Mouse (Mus musculus): ENCODE results near the gene Tmem175.
A peak's percentile ranks its signal among the peaks of the same experiment; 100 is the strongest.

Tmem175 gene

DNA sequence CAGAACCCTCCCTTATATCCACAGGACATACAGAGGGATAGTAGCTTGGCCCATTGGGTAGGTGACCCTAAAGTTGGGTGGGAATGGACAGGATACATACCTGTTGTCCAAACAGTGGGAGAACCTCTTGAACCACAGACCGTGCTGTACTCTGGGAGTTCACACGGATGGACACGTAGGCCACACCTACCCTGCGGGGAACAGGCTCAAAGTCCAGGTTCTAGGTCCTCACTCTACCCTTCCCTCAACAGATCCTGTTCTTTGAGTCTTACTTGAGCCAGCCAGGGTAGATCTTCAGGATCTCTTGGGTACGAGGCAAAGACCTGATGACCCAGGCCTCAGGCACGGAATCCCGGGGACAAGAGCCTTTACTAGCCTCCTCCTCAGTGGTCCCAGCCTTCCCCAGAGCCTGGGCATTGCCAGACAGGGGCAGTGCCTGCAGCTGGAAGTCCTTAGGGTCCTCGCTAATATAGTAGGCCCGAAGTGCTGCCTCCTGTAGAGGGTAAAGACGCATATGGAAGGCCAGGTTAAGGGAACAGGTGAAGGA lies 24.9 kb downstream of the Tmem175 start:
- DNase-seq: no peak

- DNase-seq: no peak
These were observed 25.8 kb downstream of the Tmem175 start for GRCm38 (mm10) chr5:108655381-108655780.

DNA sequence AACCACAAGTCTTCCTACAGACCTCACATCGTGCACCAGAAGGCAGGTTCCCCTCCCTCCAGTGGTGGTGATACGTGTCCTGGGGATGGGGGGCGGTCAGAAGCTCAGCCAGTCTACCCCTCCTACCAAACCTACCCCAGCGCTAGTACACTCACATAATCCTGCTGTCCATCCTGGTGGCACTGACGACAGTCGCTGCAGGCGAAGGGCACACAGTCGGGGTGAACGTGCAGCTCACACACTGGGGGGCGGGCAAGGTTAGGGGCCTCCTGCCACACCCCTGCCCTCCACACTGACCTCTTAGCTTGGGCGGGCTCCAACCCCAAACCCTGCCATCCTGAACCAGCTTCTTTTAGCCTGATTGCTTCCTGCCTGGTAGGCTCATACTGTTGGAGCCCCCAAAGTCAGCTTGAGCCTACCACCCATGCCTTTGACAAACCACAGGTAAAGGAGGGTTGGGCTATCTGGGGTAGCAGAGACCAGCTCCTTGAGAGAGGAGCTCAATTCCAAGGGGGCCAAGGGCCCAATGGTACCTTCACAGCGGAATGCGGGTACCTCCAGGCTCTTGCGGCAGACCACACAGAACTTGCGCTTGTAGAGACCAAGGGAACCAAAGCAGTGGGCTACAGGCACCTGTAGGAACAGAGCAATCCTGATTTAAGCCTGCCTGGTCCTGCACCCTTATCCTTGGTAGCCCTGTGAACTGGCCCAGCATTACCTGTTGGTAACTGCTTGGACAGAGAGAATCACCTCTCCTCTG lies 26.5 kb downstream of the Tmem175 start:
- DNase-seq: no peak

DNA sequence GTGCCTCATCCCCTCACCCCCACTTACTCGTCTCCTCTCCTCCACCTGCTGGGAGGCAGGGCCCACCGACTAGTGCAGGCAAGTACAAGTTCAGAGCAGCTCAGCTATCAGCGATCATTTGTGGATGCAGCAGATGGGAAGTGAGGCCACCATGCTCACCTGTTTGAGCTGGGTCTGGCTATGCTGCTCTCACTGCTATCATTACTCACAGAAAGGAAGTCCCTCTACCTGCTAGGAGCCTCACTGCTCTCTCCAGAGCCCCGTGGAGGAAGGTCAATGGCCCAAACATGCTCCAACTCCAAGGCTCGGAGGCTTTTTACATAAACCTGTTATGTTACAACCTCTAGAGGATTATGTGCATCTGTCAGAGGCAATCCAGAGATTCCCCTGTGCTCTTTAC lies 27.8 kb downstream of the Tmem175 start:
- no peak for DNase-seq

GRCm38 (mm10) chr5:108658611-108659010 lies 29.0 kb downstream of the Tmem175 start:
- no peak for DNase-seq

DNA sequence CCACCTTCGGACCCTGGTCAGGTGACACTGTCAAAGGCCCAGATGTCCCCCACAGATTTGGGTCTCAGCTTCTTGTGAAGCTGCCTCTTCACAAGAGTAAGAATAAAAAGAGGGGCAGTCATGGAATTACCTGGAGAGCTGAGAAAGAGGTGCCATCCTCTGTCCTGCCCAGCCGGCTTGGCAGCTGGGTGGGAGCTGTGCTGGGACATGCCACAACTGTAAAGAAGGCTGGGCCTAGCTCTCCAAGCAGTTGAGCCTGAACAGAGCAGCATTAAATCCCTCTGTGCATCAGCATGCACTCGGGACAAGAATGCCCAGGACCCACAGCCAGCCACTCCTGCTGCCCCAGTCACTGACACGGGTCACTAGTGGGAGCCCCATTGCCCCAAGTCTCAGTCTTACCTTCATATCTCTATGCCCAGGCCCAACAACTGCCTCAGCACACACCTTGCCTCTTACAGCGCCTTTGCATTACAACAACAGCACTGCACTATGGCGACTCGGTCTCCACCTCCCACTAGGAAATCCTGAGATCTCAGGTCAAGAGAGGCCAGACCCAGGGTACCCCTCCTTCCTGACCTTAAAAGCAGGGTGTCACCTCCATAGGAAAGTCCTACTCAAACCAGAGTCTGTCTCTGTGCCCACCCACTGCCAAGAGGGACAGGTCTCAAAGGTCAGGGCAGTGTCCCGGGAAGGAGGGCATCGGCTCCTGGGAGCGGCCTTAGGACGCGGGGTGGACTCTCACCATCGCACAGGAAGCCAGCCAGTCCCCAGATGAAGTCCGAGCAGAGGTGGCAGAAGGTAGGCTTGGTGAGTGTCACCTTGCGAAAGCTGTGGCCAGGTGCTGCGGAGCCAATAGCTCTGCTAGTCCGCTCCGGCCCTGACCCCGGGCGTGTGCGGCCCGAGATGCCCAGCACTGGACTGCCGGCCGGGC lies 30.4 kb downstream of the Tmem175 start, which contains the start of gene Idua:
Gene Idua, plus strand, starts transcription at position 634 of the 934 bp plus-strand sequence.
- no peak for DNase-seq

DNA sequence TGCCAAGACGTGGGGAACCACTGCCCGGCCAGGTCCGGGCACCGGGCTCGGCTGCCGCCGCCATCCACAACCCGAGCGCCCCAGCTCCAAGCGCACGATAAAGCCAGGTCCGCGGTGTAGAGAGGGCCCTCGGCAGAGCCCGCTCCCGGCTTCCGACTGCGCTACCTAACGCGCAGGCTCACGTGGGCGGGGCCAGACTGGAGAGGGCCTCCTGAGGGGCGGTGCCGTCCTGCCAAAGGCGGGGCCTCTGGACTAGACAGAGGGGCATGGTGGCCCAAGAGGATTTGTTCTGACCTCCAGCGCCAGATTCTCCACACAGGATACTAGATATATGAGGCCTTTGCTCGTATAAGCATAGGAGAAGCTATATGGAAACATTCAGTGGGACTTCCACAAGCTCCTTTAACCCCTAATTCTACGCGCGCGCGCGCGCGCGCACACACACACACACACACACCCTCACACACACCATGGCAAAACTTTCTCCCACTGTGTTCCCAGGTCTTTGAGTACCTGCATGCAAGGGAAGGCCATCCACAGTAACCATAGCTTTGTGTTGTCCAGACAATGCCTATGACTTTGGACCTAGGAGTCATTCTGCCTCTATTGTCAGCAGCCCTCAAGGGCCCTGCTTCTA lies 31.2 kb downstream of the Tmem175 start:
- DNase-seq: peak; percentile 94 to 97

GRCm38 (mm10) chr5:108662772-108663171 lies 33.2 kb downstream of the Tmem175 start:
- DNase-seq: no peak

DNA sequence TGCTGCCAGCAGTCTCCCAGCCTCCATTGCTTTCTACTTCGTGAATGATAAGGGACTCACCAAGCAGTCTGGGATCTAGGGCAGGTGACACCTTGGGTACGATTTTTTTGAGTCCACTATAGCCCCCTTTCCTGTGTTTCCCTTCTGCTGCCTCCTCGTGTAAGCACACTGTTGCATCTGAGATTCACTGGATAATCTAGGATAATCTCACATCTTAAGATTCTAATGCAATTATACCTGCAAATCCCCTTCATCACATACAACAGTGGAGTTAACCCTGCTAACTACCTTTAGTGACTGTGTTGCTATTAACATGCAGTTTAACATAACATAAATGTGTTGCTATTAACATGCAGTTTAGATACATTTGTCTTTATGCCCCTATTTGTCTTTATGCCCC lies 35.5 kb downstream of the Tmem175 start:
- DNase-seq: no peak

DNA sequence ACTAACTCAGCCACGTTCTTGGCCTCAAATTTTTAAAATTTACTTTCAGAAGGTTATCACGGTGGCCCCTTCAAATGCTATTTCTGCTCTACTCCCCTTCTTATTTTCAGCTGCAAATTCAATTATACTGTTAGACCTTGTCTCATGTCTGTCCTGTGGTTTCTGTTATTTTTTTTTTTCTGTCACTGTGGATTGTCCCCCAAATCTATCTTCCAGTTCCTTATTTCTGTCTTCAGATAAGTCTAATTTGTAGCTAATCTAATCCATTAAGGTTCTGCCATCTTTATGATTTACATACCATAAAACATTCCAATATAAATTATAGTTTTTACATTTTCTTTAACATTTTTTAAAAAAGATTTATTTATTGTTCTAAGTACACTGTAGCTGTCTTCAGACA lies 37.8 kb downstream of the Tmem175 start:
- DNase-seq: no peak

- DNase-seq: no peak
These were observed 38.9 kb downstream of the Tmem175 start for GRCm38 (mm10) chr5:108668387-108668932.

DNA sequence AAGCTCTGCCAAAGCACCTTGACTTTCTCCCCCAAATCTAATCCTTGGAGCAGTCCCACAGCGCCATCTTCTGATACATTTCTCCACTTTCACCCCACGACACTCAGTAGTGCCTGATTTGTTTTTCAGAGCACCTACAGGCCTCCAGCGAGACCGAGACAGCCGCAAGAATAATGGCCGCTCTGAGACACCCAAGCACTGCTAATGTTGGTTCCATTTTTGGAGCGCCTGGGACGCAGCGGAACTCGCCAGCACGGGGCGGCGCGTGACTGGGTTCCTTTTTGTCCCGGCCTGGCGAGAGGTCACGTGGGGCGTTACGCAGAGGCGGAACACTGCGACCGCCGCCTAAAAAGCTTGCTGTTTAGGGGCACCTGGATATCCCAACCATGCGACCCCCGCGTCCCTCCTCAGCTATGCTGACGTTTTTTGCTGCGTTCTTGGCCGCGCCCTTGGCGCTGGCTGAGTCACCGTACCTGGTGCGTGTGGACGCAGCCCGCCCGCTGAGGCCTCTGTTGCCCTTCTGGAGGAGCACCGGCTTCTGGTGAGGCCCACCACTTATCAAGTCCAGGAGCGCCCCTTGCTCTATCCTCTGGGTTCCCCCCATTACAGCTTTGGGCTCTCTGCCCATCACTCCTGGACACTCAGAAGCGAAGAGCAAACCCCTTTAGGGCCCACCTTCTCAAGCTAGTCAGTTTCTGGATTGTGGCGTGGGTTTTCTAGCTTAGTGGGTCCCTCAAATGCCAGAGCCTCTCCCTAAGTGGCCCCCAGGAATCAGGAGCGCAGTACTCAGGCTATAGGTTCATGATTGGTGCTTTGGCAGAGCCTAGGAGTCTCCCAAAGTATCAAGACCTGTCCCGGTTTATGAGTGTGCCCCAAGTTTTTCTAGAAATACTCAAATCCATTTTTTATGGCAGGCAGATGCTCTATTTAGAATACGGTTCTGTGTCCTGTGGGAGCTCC lies 39.7 kb downstream of the Tmem175 start, which contains the start of gene Dgkq:
Gene Dgkq, minus strand, starts transcription at position 696 of the 960 bp plus-strand sequence.
- DNase-seq: peak; percentile 87 to 90

DNA sequence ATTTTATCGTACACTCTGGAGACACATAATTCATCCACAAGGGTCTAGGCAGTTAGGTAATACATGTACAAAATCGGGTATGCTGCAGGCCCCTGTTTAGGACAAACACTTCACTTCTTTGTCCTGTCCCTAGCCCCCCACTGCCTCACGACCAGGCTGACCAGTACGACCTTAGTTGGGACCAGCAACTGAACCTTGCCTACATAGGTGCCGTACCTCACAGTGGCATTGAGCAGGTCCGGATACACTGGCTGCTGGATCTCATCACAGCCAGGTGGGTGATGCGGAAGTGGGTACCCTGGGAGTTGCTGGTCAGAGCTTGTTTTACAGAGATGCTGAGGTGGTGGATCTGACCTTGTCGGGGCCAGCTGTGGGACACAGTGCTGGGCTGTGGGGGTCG lies 40.4 kb downstream of the Tmem175 start:
- peak in 1 of 2 experiments; percentile 33 for DNase-seq

GRCm38 (mm10) chr5:108670785-108671184 lies 41.2 kb downstream of the Tmem175 start:
- peak; percentile 47 to 48 for DNase-seq

DNA sequence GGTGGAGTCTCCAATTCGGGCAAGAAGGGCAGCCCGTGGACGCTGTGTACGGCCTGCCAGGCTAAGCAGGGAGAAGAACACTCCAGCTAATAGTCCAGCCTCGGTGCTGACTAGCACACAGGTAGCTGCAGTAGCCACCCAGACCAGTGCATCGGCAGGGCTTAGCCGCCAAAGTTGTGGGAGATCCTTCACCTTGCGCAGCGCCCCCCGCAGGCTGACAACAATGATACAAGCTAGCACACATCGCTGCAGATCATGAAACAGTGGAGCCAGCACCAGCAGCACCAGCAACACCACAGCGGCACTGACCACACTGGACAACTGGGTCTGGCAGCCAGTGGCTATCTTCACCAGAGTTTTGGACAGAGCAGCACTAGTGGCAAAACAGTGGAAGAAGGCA lies 42.2 kb downstream of the Tmem175 start:
- no peak for DNase-seq

DNA sequence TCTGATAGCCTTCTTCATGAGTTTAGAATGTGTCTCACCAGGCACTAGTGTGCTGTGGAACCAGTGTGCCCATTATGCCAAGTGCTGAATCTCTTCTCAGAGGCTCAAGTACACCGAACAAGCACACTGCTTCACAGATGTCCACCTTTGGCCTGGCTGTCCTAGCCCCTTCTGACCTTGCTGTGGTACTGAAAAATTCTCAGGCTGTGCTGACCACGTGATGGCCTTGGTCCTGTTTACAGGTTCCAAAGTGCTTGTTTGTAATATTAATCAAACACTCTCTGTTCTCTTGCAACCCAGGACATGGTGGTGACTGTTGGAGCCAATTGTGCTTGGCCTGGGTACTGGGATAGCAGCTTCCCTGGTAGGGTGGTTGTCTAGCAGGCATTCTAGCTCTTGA lies 45.1 kb downstream of the Tmem175 start:
- DNase-seq: no peak

DNA sequence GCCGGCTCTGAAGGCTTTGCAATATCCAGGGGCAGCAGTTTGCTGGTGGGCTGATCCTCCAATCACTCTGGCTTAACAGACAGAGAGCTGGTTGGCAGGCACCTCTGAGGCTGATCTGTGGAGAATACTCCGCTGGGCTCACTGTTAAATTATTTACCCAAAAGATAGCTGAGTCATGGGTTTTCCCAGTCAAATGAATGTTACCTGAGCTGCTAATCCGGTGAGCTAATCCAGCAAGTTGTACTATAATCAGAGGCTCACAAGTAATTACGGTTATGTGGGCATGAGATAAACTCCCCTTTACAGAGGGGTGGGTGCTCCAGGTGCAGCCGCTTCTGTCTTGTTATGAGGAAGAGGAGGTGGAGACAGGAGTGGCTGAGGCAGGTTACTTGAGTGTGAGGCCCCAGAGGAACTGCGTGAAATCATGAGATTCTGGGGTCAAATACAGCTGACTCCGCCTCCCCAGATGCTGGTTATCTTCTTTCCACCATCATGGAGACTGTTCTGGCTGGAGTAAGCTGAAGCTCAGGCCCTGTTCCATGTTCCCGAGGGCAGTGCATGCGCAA lies 45.8 kb downstream of the Tmem175 start, which contains the start of gene Slc26a1:
Gene Slc26a1, minus strand, starts transcription at position 319 of the 566 bp plus-strand sequence.
- DNase-seq: no peak

GRCm38 (mm10) chr5:108676772-108677498 lies 47.4 kb downstream of the Tmem175 start:
- DNase-seq: no peak

DNA sequence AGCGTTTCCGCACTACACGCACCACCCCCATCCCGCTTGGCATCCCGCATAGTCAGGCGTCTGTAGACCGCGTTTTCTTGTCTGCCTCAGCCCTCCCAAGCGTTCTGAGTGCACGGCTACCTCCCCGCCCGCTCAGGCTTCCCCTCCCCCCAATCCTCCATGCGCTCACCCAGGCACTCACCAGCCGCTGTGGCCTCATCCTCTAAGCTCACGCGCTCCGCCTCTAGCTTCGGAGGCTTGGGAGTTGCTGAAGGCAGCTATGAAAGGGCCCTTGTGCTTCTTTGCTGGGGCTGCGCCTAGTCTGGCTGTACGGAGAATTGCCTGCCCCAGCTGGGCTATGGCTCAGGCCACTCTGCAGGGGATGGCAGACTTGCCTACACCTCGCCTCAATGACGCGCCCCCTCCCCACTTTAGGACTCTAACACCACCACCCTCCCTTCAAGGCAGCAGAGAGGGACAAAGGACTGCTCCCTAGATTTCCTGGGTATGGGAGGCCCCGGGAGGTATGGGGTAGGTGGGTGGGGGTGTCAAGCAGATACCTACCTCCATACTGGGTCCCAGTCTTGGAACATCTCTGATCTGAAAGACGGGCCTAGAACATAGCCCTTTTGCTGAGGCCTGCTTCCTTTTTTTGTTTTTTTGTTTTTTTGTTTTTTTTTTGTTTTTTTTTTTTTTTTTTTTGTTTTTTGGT lies 48.2 kb downstream of the Tmem175 start:
- DNase-seq: peak; percentile 68 to 72
